Mouse (Mus musculus): ENCODE results near the gene Pcsk2. TPM values are rescaled to one million over a fixed set of nuclear protein-coding genes. Genes with fewer than 3 reads are reported as not detected.

Pcsk2 gene
- polyA plus RNA-seq, 2 experiments: 0.01 TPM; not detected in 1

DNA sequence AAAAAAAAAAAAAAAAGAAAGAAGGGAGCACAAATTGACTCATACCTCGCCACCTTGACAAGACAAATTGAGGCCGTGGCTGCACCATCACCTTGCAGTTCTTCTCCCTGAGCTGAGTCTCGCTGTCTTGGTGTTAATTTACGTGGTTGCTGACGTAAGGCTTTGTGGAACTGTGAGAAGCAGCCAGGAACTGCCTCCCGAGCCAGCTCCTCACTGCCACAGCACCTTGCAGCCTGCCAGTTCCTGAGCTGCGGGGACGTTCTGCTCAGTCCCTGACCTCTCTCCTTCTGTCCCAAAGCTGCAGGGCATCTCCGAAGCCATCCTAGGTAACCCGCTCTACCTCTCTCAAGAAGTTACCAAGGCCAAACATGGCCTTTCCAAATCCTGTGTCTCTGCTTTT lies 186.5 kb downstream of the Pcsk2 start:
- H3K27ac ChIP-seq: no peak overlapping the region
- no peak overlapping the region for H3K4me3 ChIP-seq (ENCODE audit: insufficient read depth in 1 of 2, low read depth in 2 of 2, low read length in 2 of 2)
- TF ChIP-seq EP300 (IDR thresholded peaks at IDR 0.05; ENCODE audit: low read depth) (no peak), CTCF (IDR thresholded peaks at IDR 0.05; ENCODE audit: low read depth) (no peak)
- H3K9ac ChIP-seq (replicated peaks): no peak overlapping the region
- no peaks in the 10 kb centered on the region for H3K27me3 ChIP-seq (ENCODE audit: control insufficient read depth, insufficient read depth, low read length)
- no peaks in the 10 kb centered on the region for H3K4me1 ChIP-seq (replicated peaks; ENCODE audit: control insufficient read depth in 2 of 2, insufficient read depth in 2 of 2, low read length in 1 of 2)
- no peak overlapping the region for H3K4me2 ChIP-seq (ENCODE audit: low read depth)
- no peak for DNase-seq (ENCODE audit: low read depth in 3 of 3, low spot score in 3 of 3)
- H3K36me3 ChIP-seq (replicated peaks; ENCODE audit: control insufficient read depth, insufficient read depth, low read depth): no peaks in the 10 kb centered on the region
- WGBS (ENCODE audit: insufficient replicate concordance): 67% methylated on average over 10 of the region's 10 CpGs
- no peaks in the 10 kb centered on the region for H3K9me3 ChIP-seq (ENCODE audit: control insufficient read depth, low read length)
- ATAC-seq (ENCODE audit: insufficient read depth): no peak

DNA sequence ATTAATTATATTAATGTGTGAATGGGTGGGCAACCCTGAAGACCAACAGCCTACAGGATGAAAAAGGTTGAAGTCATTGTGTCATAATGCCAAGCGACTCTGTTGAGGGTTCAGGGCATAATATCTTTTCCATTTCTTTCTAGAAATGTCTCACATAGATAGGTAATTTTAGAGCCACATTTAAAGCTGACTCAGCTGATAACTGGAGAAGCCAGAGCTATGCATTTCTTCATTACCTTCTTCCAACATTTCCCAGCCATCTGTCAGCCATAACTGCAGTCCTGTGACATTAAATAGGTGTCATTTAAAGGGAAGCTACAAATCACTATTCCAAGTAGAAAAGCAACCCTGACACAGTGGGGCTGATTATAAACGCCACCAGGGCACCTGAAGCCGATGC lies 189.5 kb downstream of the Pcsk2 start:
- TF ChIP-seq EP300 (IDR thresholded peaks at IDR 0.05; ENCODE audit: low read depth) (no peak), CTCF (IDR thresholded peaks at IDR 0.05; ENCODE audit: low read depth) (no peak)
- Histone ChIP-seq H3K9ac (replicated peaks) (no peak overlapping the region), H3K4me1 (replicated peaks; ENCODE audit: control insufficient read depth in 2 of 2, insufficient read depth in 2 of 2, low read length in 1 of 2) (no peaks in the 10 kb centered on the region), H3K27ac (no peak overlapping the region), H3K4me2 (ENCODE audit: low read depth) (no peak overlapping the region), H3K4me3 (ENCODE audit: insufficient read depth in 1 of 2, low read depth in 2 of 2, low read length in 2 of 2) (no peak overlapping the region), H3K36me3 (replicated peaks; ENCODE audit: control insufficient read depth, insufficient read depth, low read depth) (no peaks in the 10 kb centered on the region), H3K27me3 (ENCODE audit: control insufficient read depth, insufficient read depth, low read length) (no peaks in the 10 kb centered on the region), H3K9me3 (ENCODE audit: control insufficient read depth, low read length) (no peaks in the 10 kb centered on the region)
- 65% methylated on average over 3 of the region's 3 CpGs for WGBS (ENCODE audit: insufficient replicate concordance)
- DNase-seq (ENCODE audit: low read depth in 3 of 3, low spot score in 3 of 3) (no peak), ATAC-seq (ENCODE audit: insufficient read depth) (no peak)

DNA sequence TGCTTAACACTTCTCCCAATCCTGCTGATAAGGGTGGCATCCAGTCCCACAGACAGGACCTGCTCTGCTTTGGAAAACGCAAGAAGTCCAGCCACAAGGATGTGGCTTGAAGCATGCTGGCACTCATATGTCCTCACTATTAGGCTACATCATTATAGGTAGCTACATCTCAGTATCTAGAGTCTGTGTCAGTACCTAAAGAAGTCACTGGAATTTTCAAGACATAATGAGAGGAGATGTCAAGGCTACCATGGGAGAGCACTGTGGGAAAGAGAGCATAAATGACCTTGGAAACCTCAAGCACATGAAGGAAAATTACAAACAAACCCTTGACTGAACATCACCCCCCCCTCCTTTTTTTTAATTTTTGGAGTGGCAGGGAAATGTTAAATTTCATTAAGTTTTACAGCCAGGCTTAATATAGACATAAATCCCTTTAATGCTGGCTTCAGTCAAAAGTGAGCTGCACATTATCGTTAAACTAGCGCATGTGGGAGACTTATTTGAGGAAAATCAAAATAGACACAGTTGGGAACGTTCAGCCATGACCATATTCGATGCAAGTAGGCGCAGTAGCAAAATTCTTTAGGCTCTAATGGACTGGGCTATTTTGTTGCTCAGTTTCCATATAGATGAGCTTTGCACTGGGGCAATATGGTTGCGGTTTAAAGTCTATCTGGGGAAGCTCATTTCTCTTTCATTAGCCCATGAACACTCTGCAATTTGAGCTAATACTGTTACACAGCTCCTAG lies 193.7 kb downstream of the Pcsk2 start:
- TF ChIP-seq EP300 (IDR thresholded peaks at IDR 0.05; ENCODE audit: low read depth): no peak
- no peak for TF ChIP-seq CTCF (IDR thresholded peaks at IDR 0.05; ENCODE audit: low read depth)
- H3K4me1 ChIP-seq (replicated peaks; ENCODE audit: control insufficient read depth in 2 of 2, insufficient read depth in 2 of 2, low read length in 1 of 2): no peaks in the 10 kb centered on the region
- H3K4me3 ChIP-seq (ENCODE audit: insufficient read depth in 1 of 2, low read depth in 2 of 2, low read length in 2 of 2): no peak overlapping the region
- H3K27ac ChIP-seq: no peak overlapping the region
- no peaks in the 10 kb centered on the region for H3K9me3 ChIP-seq (ENCODE audit: control insufficient read depth, low read length)
- H3K9ac ChIP-seq (replicated peaks): no peak overlapping the region
- ATAC-seq (ENCODE audit: insufficient read depth) (no peak), DNase-seq (ENCODE audit: low read depth in 3 of 3, low spot score in 3 of 3) (no peak)
- H3K27me3 ChIP-seq (ENCODE audit: control insufficient read depth, insufficient read depth, low read length): no peaks in the 10 kb centered on the region
- WGBS (ENCODE audit: insufficient replicate concordance): 61% methylated on average over 7 of the region's 7 CpGs
- no peaks in the 10 kb centered on the region for H3K36me3 ChIP-seq (replicated peaks; ENCODE audit: control insufficient read depth, insufficient read depth, low read depth)
- no peak overlapping the region for H3K4me2 ChIP-seq (ENCODE audit: low read depth)

DNA sequence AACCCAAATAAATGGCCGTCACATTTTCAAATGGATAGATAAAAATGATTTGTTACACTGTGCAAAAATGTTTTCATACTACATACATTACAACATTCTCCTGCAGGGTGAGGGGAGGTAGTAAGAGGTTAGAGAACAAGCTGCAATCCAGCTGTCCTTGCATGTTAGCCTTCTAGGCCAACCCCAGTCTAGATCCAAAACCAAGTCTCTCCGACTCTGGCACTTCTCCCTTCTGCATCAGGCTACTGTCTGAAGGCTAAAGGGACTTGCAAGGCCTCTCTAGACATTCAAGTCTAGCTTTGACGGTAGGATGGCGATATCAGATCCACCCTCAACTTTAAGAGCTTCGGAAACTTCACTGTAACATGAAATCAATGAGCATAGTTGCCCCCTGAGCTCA lies 196.5 kb downstream of the Pcsk2 start:
- H3K27me3 ChIP-seq (ENCODE audit: control insufficient read depth, insufficient read depth, low read length): no peaks in the 10 kb centered on the region
- no peaks in the 10 kb centered on the region for H3K4me1 ChIP-seq (replicated peaks; ENCODE audit: control insufficient read depth in 2 of 2, insufficient read depth in 2 of 2, low read length in 1 of 2)
- no peak for TF ChIP-seq CTCF (IDR thresholded peaks at IDR 0.05; ENCODE audit: low read depth)
- TF ChIP-seq EP300 (IDR thresholded peaks at IDR 0.05; ENCODE audit: low read depth): no peak
- ATAC-seq (ENCODE audit: insufficient read depth) (no peak), DNase-seq (ENCODE audit: low read depth in 3 of 3, low spot score in 3 of 3) (no peak)
- H3K4me2 ChIP-seq (ENCODE audit: low read depth): no peak overlapping the region
- H3K9me3 ChIP-seq (ENCODE audit: control insufficient read depth, low read length): no peaks in the 10 kb centered on the region
- H3K4me3 ChIP-seq (ENCODE audit: insufficient read depth in 1 of 2, low read depth in 2 of 2, low read length in 2 of 2): no peak overlapping the region
- WGBS (ENCODE audit: insufficient replicate concordance): 64% methylated on average over 5 of the region's 5 CpGs
- no peaks in the 10 kb centered on the region for H3K36me3 ChIP-seq (replicated peaks; ENCODE audit: control insufficient read depth, insufficient read depth, low read depth)
- H3K9ac ChIP-seq (replicated peaks): no peak overlapping the region
- no peak overlapping the region for H3K27ac ChIP-seq

DNA sequence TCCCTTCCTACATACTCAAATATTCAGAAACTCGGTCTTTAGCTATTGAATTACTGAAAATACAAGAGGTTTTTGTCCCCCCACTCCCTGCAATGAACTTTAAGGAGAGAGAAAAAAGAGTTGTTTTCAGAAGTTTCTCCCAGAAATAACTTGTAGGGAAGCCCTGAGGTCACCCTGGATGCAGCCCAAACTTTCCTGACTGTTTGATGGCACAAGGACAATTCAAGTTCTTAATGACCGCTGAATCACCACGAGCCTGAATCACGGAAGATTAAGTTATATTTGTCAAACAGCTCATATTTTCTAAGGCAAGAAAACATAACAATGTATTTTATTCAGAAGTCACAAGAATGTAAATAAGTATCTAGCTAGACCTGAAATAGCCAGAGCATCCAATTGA lies 197.1 kb downstream of the Pcsk2 start:
- H3K27ac ChIP-seq: no peak overlapping the region
- ATAC-seq (ENCODE audit: insufficient read depth): no peak

More for the DNA sequence above, 197.1 kb downstream of the Pcsk2 start:
- 68% methylated on average over 4 of the region's 4 CpGs for WGBS (ENCODE audit: insufficient replicate concordance)
- H3K36me3 ChIP-seq (replicated peaks; ENCODE audit: control insufficient read depth, insufficient read depth, low read depth): no peaks in the 10 kb centered on the region
- no peaks in the 10 kb centered on the region for H3K27me3 ChIP-seq (ENCODE audit: control insufficient read depth, insufficient read depth, low read length)
- H3K4me1 ChIP-seq (replicated peaks; ENCODE audit: control insufficient read depth in 2 of 2, insufficient read depth in 2 of 2, low read length in 1 of 2): no peaks in the 10 kb centered on the region
- H3K9ac ChIP-seq (replicated peaks): no peak overlapping the region
- no peak overlapping the region for H3K4me2 ChIP-seq (ENCODE audit: low read depth)
- DNase-seq (ENCODE audit: low read depth in 3 of 3, low spot score in 3 of 3): no peak
- no peak overlapping the region for H3K4me3 ChIP-seq (ENCODE audit: insufficient read depth in 1 of 2, low read depth in 2 of 2, low read length in 2 of 2)
- H3K9me3 ChIP-seq (ENCODE audit: control insufficient read depth, low read length): no peaks in the 10 kb centered on the region
- TF ChIP-seq EP300 (IDR thresholded peaks at IDR 0.05; ENCODE audit: low read depth) (no peak), CTCF (IDR thresholded peaks at IDR 0.05; ENCODE audit: low read depth) (no peak)
